Mouse (Mus musculus) heart, embryonic 15.5 days (tissue): Measurements from ENCODE around the gene Psg19. TPM values are rescaled to one million over a fixed set of nuclear protein-coding genes. Genes with fewer than 3 reads are reported as not detected.
A peak's percentile ranks its signal among the peaks of the same experiment; 100 is the strongest.

ENCODE experiments used
- ATAC-seq: fragments of 200-750 bp; cut with Nextera tagmentation; replicated peaks from 2 replicates; pipeline ENCODE4 v1.8.0; 2017; ENCODE audit warnings: low read depth, moderate TSS enrichment; ENCODE audit not compliant: insufficient number of reproducible peaks, insufficient read depth, low FRiP score
- H3K27ac ChIP-seq: fragments of 300-500 bp; sonication (generic); 2 replicates; pipeline ENCODE4 v1.5.1; 2015; ENCODE audit warnings: mild to moderate bottlenecking, inconsistent platforms
- H3K27me3 ChIP-seq: fragments of 300-500 bp; sonication (generic); 2 replicates; pipeline ENCODE4 v1.6.1; 2015; ENCODE audit warnings: inconsistent platforms
- H3K36me3 ChIP-seq: fragments of 300-500 bp; sonication (generic); 2 replicates; pipeline ENCODE4 v1.6.1; 2015; ENCODE audit warnings: mild to moderate bottlenecking, inconsistent platforms
- H3K4me1 ChIP-seq: fragments of 300-500 bp; sonication (generic); replicated peaks from 2 replicates; pipeline ENCODE4 v1.6.1; 2015; ENCODE audit warnings: inconsistent platforms
- H3K4me2 ChIP-seq: fragments of 300-500 bp; sonication (generic); 2 replicates; pipeline ENCODE4 v1.6.1; 2015; ENCODE audit warnings: inconsistent platforms, mild to moderate bottlenecking, moderate library complexity
- H3K4me3 ChIP-seq: fragments of 300-500 bp; sonication (generic); 2 replicates; pipeline ENCODE4 v1.5.1; 2015; ENCODE audit warnings: mild to moderate bottlenecking, inconsistent platforms
- H3K9ac ChIP-seq: fragments of 300-500 bp; sonication (generic); 2 replicates; pipeline ENCODE4 v1.6.1; 2015; ENCODE audit warnings: mild to moderate bottlenecking, inconsistent platforms
- H3K9me3 ChIP-seq: fragments of 300-500 bp; sonication (generic); replicated peaks from 2 replicates; pipeline ENCODE4 v1.6.1; 2016; ENCODE audit warnings: inconsistent platforms
- WGBS: fragments of 180-500 bp; shearing (Covaris S2); methylation state at CpG from one replicate; pipeline ENCODE4 v1.1.7; 2015; ENCODE audit warnings: mixed read lengths; 5-methylcytosine and 5-hydroxymethylcytosine counted together
- polyA plus RNA-seq: library from polyadenylated mRNA; unstranded; fragments of >200 nt; fragmentation: Nextera tagmentation; extraction: Ambion mirVana; gene quantifications from 2 replicates; pipeline ENCODE4 v1.2.1, GENCODE M21; 2015

The Psg19 gene
- polyA plus RNA-seq: not detected in 2 replicates

GRCm38 (mm10) chr7:18798420-18798819, at the start of gene Psg19:
Gene Psg19 (minus strand): TSS chr7:18798520.
- 81% methylated on average over 1 of the region's 1 CpGs for WGBS
- Histone ChIP-seq H3K9me3 (no peaks in the 10 kb centered on the region), H3K4me1 (no peaks in the 10 kb centered on the region), H3K9ac (no peak within 1 kb of the TSS), H3K36me3 (no peaks in the 10 kb centered on the region), H3K27me3 (no peaks in the 10 kb centered on the region), H3K27ac (no peak within 1 kb of the TSS), H3K4me3 (no peak within 1 kb of the TSS), H3K4me2 (no peak within 1 kb of the TSS)
- ATAC-seq: no peak

DNA sequence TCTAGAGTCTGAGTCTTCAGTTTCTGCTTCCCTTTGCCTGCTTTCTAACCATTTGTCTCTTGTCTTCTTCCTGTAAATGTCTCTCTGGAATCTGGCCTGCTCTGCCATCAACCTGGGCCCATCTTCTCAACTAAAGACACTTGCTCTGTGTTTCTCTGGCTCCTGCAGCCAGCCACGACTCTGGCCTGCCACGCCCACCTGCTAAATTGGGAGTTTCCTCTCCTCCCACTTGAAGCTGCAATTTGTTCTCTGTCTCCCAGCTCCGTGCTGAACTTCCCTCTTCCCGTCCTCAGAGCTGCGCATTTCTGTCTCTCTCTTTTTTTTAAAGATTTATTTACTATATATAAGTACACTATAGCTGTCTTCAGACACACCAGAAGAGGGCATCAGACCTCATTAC, 46.5 kb upstream of the Psg19 start:
- H3K4me3 ChIP-seq: no peak overlapping the region
- no peak overlapping the region for H3K9ac ChIP-seq
- no peaks in the 10 kb centered on the region for H3K36me3 ChIP-seq
- H3K4me2 ChIP-seq: no peak overlapping the region
- no peak overlapping the region for H3K27ac ChIP-seq
- H3K9me3 ChIP-seq: no peaks in the 10 kb centered on the region
- peaks cover 4% of the 10 kb centered on the region for H3K4me1 ChIP-seq
- WGBS: 27% methylated on average over 5 of the region's 5 CpGs
- H3K27me3 ChIP-seq: no peaks in the 10 kb centered on the region
- ATAC-seq: no peak

- ATAC-seq: no peak
- no peaks in the 10 kb centered on the region for H3K9me3 ChIP-seq
- peaks cover 4% of the 10 kb centered on the region for H3K4me1 ChIP-seq
- H3K4me2 ChIP-seq: peak overlapping the region; percentile 61
- H3K9ac ChIP-seq: 0 out of 2 replicates have a peak overlapping the region, but pooled peaks have one; percentile 33
- H3K4me3 ChIP-seq: peak overlapping the region; percentile 45
- no peaks in the 10 kb centered on the region for H3K27me3 ChIP-seq
- no peak overlapping the region; the same call in 1 of the 2 replicates for H3K27ac ChIP-seq
- 85% methylated on average over 1 of the region's 1 CpGs for WGBS
- no peaks in the 10 kb centered on the region for H3K36me3 ChIP-seq
Observed at GRCm38 (mm10) chr7:18841174-18841567, 42.9 kb upstream of the Psg19 start.

- ATAC-seq: peak; percentile 77
- peaks cover 4% of the 10 kb centered on the region for H3K4me1 ChIP-seq
- peak overlapping the region; percentile 76 for H3K27ac ChIP-seq
- WGBS: 4% methylated on average over 14 of the region's 17 CpGs
- peak overlapping the region; percentile 61 for H3K4me2 ChIP-seq
- H3K9me3 ChIP-seq: no peaks in the 10 kb centered on the region
- no peaks in the 10 kb centered on the region for H3K27me3 ChIP-seq
- H3K9ac ChIP-seq: peak overlapping the region; percentile 47
- no peaks in the 10 kb centered on the region for H3K36me3 ChIP-seq
- peak overlapping the region; percentile 45 for H3K4me3 ChIP-seq
Observed at GRCm38 (mm10) chr7:18840386-18841173, 42.3 kb upstream of the Psg19 start.

- Histone ChIP-seq H3K4me3 (peak within 1 kb of the TSS; percentile 45), H3K27ac (peak within 1 kb of the TSS; percentile 76), H3K9me3 (no peaks in the 10 kb centered on the region), H3K36me3 (no peaks in the 10 kb centered on the region), H3K4me1 (peaks cover 4% of the 10 kb centered on the region), H3K27me3 (no peaks in the 10 kb centered on the region), H3K4me2 (peak within 1 kb of the TSS; percentile 61), H3K9ac (peak within 1 kb of the TSS; percentile 47)
- 12% methylated on average over 3 of the region's 3 CpGs for WGBS
- no peak; the same call in 1 of the 2 replicates for ATAC-seq
Observed at GRCm38 (mm10) chr7:18839865-18840264, 41.5 kb upstream of the Psg19 start, which contains the start of gene Mill2. Gene Mill2 (plus strand): TSS chr7:18839966.

- H3K36me3 ChIP-seq: no peaks in the 10 kb centered on the region
- H3K4me3 ChIP-seq: no peak overlapping the region
- 34% methylated on average over 13 of the region's 13 CpGs for WGBS
- H3K27me3 ChIP-seq: no peaks in the 10 kb centered on the region
- H3K9ac ChIP-seq: no peak overlapping the region
- no peak overlapping the region for H3K4me2 ChIP-seq
- ATAC-seq: no peak
- no peak overlapping the region for H3K27ac ChIP-seq
- H3K9me3 ChIP-seq: no peaks in the 10 kb centered on the region
- H3K4me1 ChIP-seq: no peaks in the 10 kb centered on the region
Observed at GRCm38 (mm10) chr7:18832298-18832697, 34.0 kb upstream of the Psg19 start.

- ATAC-seq: no peak
- WGBS: 88% methylated on average over 7 of the region's 7 CpGs
- Histone ChIP-seq H3K9me3 (no peaks in the 10 kb centered on the region), H3K4me1 (no peaks in the 10 kb centered on the region), H3K36me3 (no peaks in the 10 kb centered on the region), H3K27ac (no peak overlapping the region), H3K4me2 (no peak overlapping the region), H3K9ac (no peak overlapping the region), H3K27me3 (no peaks in the 10 kb centered on the region), H3K4me3 (no peak overlapping the region)
Observed at GRCm38 (mm10) chr7:18829545-18829944, 31.2 kb upstream of the Psg19 start.

DNA sequence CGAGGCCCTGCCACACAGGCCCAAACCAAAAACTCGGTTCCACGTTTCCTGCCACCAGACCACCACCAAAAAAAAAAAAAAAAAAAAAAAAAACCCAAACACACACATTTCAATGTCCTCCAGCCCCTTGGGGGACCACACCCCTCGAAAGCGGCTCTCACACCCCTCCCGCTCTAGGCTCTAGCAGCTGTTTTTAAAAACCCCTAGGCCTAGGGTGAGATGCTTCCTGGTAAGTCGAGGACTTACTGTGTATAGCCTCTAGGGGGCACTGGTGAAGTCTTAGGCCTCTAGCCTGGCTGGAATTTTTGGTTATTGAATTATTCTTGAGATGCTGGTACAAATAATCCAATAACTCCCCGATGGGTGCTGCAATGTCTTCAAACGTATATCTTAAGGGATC, 30.3 kb upstream of the Psg19 start:
- ATAC-seq: no peak
- Histone ChIP-seq H3K9ac (no peak overlapping the region), H3K27ac (no peak overlapping the region), H3K4me2 (no peak overlapping the region), H3K27me3 (no peaks in the 10 kb centered on the region), H3K4me1 (no peaks in the 10 kb centered on the region), H3K36me3 (no peaks in the 10 kb centered on the region), H3K9me3 (no peaks in the 10 kb centered on the region), H3K4me3 (no peak overlapping the region)
- 53% methylated on average over 9 of the region's 9 CpGs for WGBS

GRCm38 (mm10) chr7:18827792-18828546, 29.6 kb upstream of the Psg19 start:
- Histone ChIP-seq H3K27me3 (no peaks in the 10 kb centered on the region), H3K4me2 (no peak overlapping the region), H3K9me3 (no peaks in the 10 kb centered on the region), H3K4me3 (no peak overlapping the region), H3K27ac (no peak overlapping the region), H3K9ac (no peak overlapping the region), H3K36me3 (no peaks in the 10 kb centered on the region), H3K4me1 (no peaks in the 10 kb centered on the region)
- no peak for ATAC-seq
- WGBS: 58% methylated on average over 26 of the region's 26 CpGs

- Histone ChIP-seq H3K4me1 (no peaks in the 10 kb centered on the region), H3K36me3 (no peaks in the 10 kb centered on the region), H3K9me3 (no peaks in the 10 kb centered on the region), H3K27ac (no peak within 1 kb of the TSS), H3K27me3 (no peaks in the 10 kb centered on the region), H3K9ac (no peak within 1 kb of the TSS), H3K4me2 (no peak within 1 kb of the TSS), H3K4me3 (no peak within 1 kb of the TSS)
- no peak for ATAC-seq
- WGBS: 45% methylated on average over 3 of the region's 3 CpGs
Observed at GRCm38 (mm10) chr7:18821507-18821906, 23.2 kb upstream of the Psg19 start, which contains the start of gene Psg17. Gene Psg17 (minus strand): TSS chr7:18821607.

GRCm38 (mm10) chr7:18818301-18818700, 20.0 kb upstream of the Psg19 start:
- no peak overlapping the region for H3K4me2 ChIP-seq
- ATAC-seq: no peak
- no peak overlapping the region for H3K27ac ChIP-seq
- 73% methylated on average over 9 of the region's 9 CpGs for WGBS
- no peak overlapping the region for H3K9ac ChIP-seq
- no peak overlapping the region for H3K4me3 ChIP-seq
- no peaks in the 10 kb centered on the region for H3K27me3 ChIP-seq
- H3K4me1 ChIP-seq: no peaks in the 10 kb centered on the region
- H3K9me3 ChIP-seq: no peaks in the 10 kb centered on the region
- no peaks in the 10 kb centered on the region for H3K36me3 ChIP-seq
